Mouse (Mus musculus): ENCODE measurements around the gene Gpatch2.

DNA sequence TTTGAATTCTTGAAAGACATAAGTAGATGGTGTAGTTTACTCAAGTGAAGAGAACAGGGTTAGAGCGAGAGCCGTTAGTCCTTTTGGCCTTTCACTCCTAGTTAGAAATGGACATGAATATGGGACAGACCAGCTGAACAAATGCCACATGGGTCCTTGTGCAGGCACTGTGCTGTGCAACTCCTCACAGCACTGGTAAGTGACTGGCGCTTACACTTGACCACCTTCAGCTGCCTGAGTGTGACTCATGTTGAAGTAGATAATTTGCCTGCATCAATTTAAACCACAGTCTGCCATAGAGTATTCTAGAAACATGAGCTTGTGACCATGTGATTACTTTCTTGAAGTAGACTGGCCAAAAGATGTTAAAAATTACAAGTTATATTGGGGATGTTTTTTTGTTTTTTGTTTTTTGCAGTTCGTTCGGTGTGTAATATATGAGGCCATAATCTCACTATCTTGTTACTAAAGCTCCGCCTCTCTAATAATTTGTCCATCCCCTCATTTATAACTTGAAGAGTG lies 79.8 kb downstream of the Gpatch2 start:
- TF ChIP-seq EP300 (IDR thresholded peaks at IDR 0.05; ENCODE audit: low read depth) (no peak), CTCF (IDR thresholded peaks at IDR 0.05; ENCODE audit: low read depth) (no peak)

All from liver, postnatal 0 days (tissue).